Mouse (Mus musculus) cerebellum, postnatal 36 days (tissue): ENCODE measurements around the gene Rasgef1b.

ENCODE experiments used
- DNase-seq, 2 experiments: peaks; one replicate each; pipeline ENCODE4 v3.0.0; 2021 to 2022; ENCODE audit warnings: mixed read lengths in 2 of 2

Rasgef1b gene

GRCm38 (mm10) chr5:99487009-99487858, 241.6 kb downstream of the Rasgef1b start:
- DNase-seq: no peak

GRCm38 (mm10) chr5:99483162-99483561, 245.7 kb downstream of the Rasgef1b start:
- no peak for DNase-seq

- no peak for DNase-seq
These were observed 246.3 kb downstream of the Rasgef1b start for GRCm38 (mm10) chr5:99482524-99482923.

- no peak for DNase-seq
These were observed 246.8 kb downstream of the Rasgef1b start for GRCm38 (mm10) chr5:99482016-99482415.

GRCm38 (mm10) chr5:99480078-99481031, 248.5 kb downstream of the Rasgef1b start:
- peak; percentile 9 to 22 for DNase-seq

GRCm38 (mm10) chr5:99479263-99480077, 249.4 kb downstream of the Rasgef1b start:
- peak; percentile 40 to 43 for DNase-seq

GRCm38 (mm10) chr5:99478716-99479115, 250.1 kb downstream of the Rasgef1b start:
- peak in 1 of 2 experiments; percentile 6 for DNase-seq

GRCm38 (mm10) chr5:99477420-99477815, 251.4 kb downstream of the Rasgef1b start:
- DNase-seq: no peak

- no peak for DNase-seq
These were observed 252.0 kb downstream of the Rasgef1b start for GRCm38 (mm10) chr5:99476640-99477419.

GRCm38 (mm10) chr5:99472607-99473335, 256.1 kb downstream of the Rasgef1b start:
- DNase-seq: no peak

GRCm38 (mm10) chr5:99471790-99472189, 257.1 kb downstream of the Rasgef1b start:
- no peak for DNase-seq

- DNase-seq: no peak
These were observed 258.3 kb downstream of the Rasgef1b start for GRCm38 (mm10) chr5:99470613-99471012.

- DNase-seq: no peak
These were observed 269.9 kb downstream of the Rasgef1b start for GRCm38 (mm10) chr5:99459007-99459406.

GRCm38 (mm10) chr5:99457291-99457690, 271.6 kb downstream of the Rasgef1b start:
- DNase-seq: no peak

- DNase-seq: no peak
These were observed 276.9 kb downstream of the Rasgef1b start for GRCm38 (mm10) chr5:99451939-99452338.

- DNase-seq: no peak
These were observed 277.4 kb downstream of the Rasgef1b start for GRCm38 (mm10) chr5:99451416-99451815.

- DNase-seq: no peak
These were observed 277.9 kb downstream of the Rasgef1b start for GRCm38 (mm10) chr5:99450994-99451393.

GRCm38 (mm10) chr5:99450463-99450862, 278.4 kb downstream of the Rasgef1b start:
- no peak for DNase-seq

GRCm38 (mm10) chr5:99447481-99447880, 281.4 kb downstream of the Rasgef1b start:
- DNase-seq: no peak

- DNase-seq: no peak
These were observed 283.6 kb downstream of the Rasgef1b start for GRCm38 (mm10) chr5:99445242-99445641.

GRCm38 (mm10) chr5:99444777-99445176, 284.1 kb downstream of the Rasgef1b start:
- no peak for DNase-seq
